Mouse (Mus musculus): Measurements from ENCODE around the gene Tbc1d23.
"Not testable (repeated sequence)": the region's sequence is repeated elsewhere in the genome, so short reads cannot be mapped to it uniquely, and the experiment has no call there.

Gene Tbc1d23

GRCm38 (mm10) chr16:57231089-57231936 is at the start of gene Tbc1d23:
Gene Tbc1d23, minus strand, starts transcription at chr16:57231504.
- DNase-seq (ENCODE audit: low read depth, low spot score), result peak; percentile 95

GRCm38 (mm10) chr16:57280221-57281217 is 49.2 kb upstream of the Tbc1d23 start:
- DNase-seq (ENCODE audit: low read depth, low spot score), result no peak

- DNase-seq (ENCODE audit: low read depth, low spot score), result no peak
These were observed 47.8 kb upstream of the Tbc1d23 start for GRCm38 (mm10) chr16:57278976-57279626.

GRCm38 (mm10) chr16:57269751-57270150 is 38.4 kb upstream of the Tbc1d23 start:
- no peak for DNase-seq (ENCODE audit: low read depth, low spot score)

- no peak for DNase-seq (ENCODE audit: low read depth, low spot score)
These were observed 36.9 kb upstream of the Tbc1d23 start for GRCm38 (mm10) chr16:57268058-57268841.

GRCm38 (mm10) chr16:57267068-57267467 is 35.8 kb upstream of the Tbc1d23 start:
- DNase-seq (ENCODE audit: low read depth, low spot score), result no peak

- DNase-seq (ENCODE audit: low read depth, low spot score), result no peak
These were observed 28.8 kb upstream of the Tbc1d23 start for GRCm38 (mm10) chr16:57260152-57260551.

- DNase-seq (ENCODE audit: low read depth, low spot score), result no peak
These were observed 28.2 kb upstream of the Tbc1d23 start for GRCm38 (mm10) chr16:57259356-57260083.

- no peak for DNase-seq (ENCODE audit: low read depth, low spot score)
These were observed 20.5 kb upstream of the Tbc1d23 start for GRCm38 (mm10) chr16:57251589-57252421.

- DNase-seq (ENCODE audit: low read depth, low spot score), result no peak
These were observed 19.7 kb upstream of the Tbc1d23 start for GRCm38 (mm10) chr16:57250991-57251390.

GRCm38 (mm10) chr16:57247464-57247863 is 16.2 kb upstream of the Tbc1d23 start:
- no peak for DNase-seq (ENCODE audit: low read depth, low spot score)

GRCm38 (mm10) chr16:57246596-57246995 is 15.3 kb upstream of the Tbc1d23 start:
- no peak for DNase-seq (ENCODE audit: low read depth, low spot score)

- peak; percentile 56 for DNase-seq (ENCODE audit: low read depth, low spot score)
These were observed 12.5 kb upstream of the Tbc1d23 start for GRCm38 (mm10) chr16:57243858-57244248.

GRCm38 (mm10) chr16:57243205-57243857 is 12.0 kb upstream of the Tbc1d23 start:
- DNase-seq (ENCODE audit: low read depth, low spot score), result no peak

- DNase-seq (ENCODE audit: low read depth, low spot score), result no peak
These were observed 11.5 kb upstream of the Tbc1d23 start for GRCm38 (mm10) chr16:57242857-57243204.

GRCm38 (mm10) chr16:57235871-57236510 is 4.7 kb upstream of the Tbc1d23 start:
- no peak for DNase-seq (ENCODE audit: low read depth, low spot score)

GRCm38 (mm10) chr16:57231937-57232310 is 620 bp upstream of the Tbc1d23 start:
- not testable (repeated sequence) for DNase-seq (ENCODE audit: low read depth, low spot score)

- DNase-seq (ENCODE audit: low read depth, low spot score), result no peak
These were observed 4.9 kb downstream of the Tbc1d23 start for GRCm38 (mm10) chr16:57226444-57226843.
